Mouse (Mus musculus) brain, adult 2 months (tissue): ENCODE measurements at regions not wholly inside any gene's neighbourhood (a gene's known extent, or its start where the extent isn't known, plus 50 kb on each side); places are given as distances from the start of the nearest gene placed in this dataset.
A peak's percentile ranks its signal among the peaks of the same experiment; 100 is the strongest.

Experiments used
- DNase-seq: peaks from one replicate; pipeline ENCODE4 v3.0.0; 2011; ENCODE audit warnings: low read depth, low spot score

- DNase-seq: peak; percentile 66
These were observed 278.2 kb upstream of the Castor2 start for GRCm38 (mm10) chr5:133821273-133821672.

- DNase-seq: peak; percentile 24
These were observed 284.0 kb upstream of the Castor2 start for GRCm38 (mm10) chr5:133815462-133815861.

GRCm38 (mm10) chr5:133814436-133814835, 285.1 kb upstream of the Castor2 start:
- DNase-seq: peak; percentile 51

DNA sequence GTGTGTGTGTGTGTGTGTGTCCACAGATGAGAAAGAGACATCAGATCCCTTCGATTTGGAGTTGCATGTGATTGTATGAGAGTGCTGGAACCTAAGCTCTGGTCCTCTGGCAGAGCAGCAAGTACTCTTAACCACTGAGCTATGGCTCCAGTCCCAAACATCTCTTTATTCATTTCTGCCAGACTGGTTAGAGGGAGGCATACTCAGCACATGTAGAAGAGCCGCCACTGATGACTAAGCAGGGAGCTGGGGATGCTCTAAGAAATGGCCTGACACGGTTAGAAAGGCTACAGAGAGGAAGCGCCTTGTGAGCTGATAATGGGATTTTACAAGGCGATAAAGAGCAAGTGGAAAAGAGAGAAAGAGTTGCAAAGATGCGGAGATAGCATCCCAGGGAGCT, 287.3 kb upstream of the Castor2 start:
- peak; percentile 63 for DNase-seq

DNA sequence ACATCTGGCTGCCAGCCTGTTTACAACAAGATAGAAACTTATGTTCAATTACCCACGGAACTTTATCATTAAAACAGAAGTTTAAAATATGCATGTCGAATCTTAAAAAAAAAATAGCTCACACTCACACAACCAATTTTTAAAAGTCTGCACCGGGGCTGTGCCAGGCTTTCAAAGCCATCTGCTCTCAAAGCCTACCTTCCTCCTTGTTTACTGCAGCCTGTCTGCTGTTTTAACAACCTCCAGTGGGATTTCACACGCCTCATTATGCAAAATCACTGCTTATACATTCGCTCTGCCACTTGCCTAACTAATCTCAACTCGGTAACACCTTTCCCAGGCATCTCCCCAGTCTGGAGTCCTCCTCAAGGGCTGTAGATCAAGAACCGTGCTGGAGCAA, 292.6 kb upstream of the Castor2 start:
- DNase-seq: peak; percentile 75

- peak; percentile 27 for DNase-seq
These were observed 297.5 kb upstream of the Castor2 start for GRCm38 (mm10) chr5:133802001-133802400.

- peak; percentile 63 for DNase-seq
These were observed 303.9 kb upstream of the Castor2 start for GRCm38 (mm10) chr5:133795638-133796037.

DNA sequence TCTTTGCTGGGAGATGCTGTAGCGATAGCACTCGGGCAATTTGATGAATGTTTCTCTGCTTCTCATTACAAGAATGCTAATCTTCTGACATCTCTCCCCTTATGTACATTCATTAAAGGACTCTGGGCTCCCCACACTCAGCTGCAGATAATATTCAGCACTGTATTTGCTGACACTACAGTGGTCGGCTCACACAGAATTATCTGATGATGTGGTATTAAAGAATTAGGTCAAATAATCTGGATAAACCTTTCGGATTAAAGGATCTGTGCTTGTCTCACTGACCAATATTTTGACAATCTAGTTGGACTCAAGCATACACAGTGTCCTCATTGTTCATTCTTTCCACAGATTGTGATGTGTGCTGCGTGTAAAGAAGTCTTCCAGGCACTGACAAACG, 308.8 kb upstream of the Castor2 start:
- DNase-seq: no peak

- no peak for DNase-seq
These were observed 311.5 kb upstream of the Castor2 start for GRCm38 (mm10) chr5:133788006-133788405.

GRCm38 (mm10) chr5:133787491-133787890, 312.0 kb upstream of the Castor2 start:
- DNase-seq: no peak

GRCm38 (mm10) chr5:133776591-133776990, 322.9 kb upstream of the Castor2 start:
- peak; percentile 27 for DNase-seq

DNA sequence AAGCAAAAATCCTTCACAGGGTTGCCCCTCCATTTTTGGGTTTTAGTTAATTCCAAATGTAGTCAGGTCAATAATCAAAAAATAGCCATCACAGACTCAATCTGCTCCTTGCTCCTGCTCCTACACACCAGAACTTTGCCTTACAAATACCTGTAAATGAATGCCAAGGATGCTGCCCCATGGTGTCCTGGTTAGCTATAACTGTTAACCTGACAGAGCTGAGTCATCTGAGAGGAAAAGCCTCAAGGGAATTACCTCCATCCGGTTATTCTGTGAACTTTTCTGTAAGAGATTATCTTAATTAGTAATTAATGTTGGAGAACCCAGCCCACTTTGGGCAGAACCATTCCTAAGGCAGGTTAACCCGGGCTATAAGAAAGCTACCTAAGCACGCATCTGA, 325.4 kb upstream of the Castor2 start:
- no peak for DNase-seq

DNA sequence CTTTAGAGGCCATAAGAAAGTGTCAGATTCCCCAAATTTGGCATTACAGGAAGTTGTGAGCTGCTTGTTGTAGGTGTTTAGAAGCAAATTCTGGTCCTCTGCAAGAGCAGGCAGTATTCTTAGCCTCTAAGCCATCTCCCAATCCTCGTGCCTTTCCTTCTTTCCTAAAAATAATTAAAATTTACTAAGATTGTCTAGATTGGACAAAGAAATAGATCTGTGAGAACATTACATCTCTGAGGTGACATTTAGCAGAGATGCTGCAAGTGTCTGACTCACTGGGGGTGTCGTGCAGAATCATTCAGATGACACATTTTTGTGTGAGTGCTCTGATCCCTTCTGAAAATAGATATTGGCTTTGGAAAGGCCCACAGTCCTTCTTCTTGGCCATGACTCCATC, 330.7 kb upstream of the Castor2 start:
- peak; percentile 81 for DNase-seq

- peak; percentile 82 for DNase-seq
These were observed 341.7 kb upstream of the Castor2 start for GRCm38 (mm10) chr5:133757817-133758216.

- peak; percentile 12 for DNase-seq
These were observed 345.3 kb upstream of the Castor2 start for GRCm38 (mm10) chr5:133754180-133754579.

DNA sequence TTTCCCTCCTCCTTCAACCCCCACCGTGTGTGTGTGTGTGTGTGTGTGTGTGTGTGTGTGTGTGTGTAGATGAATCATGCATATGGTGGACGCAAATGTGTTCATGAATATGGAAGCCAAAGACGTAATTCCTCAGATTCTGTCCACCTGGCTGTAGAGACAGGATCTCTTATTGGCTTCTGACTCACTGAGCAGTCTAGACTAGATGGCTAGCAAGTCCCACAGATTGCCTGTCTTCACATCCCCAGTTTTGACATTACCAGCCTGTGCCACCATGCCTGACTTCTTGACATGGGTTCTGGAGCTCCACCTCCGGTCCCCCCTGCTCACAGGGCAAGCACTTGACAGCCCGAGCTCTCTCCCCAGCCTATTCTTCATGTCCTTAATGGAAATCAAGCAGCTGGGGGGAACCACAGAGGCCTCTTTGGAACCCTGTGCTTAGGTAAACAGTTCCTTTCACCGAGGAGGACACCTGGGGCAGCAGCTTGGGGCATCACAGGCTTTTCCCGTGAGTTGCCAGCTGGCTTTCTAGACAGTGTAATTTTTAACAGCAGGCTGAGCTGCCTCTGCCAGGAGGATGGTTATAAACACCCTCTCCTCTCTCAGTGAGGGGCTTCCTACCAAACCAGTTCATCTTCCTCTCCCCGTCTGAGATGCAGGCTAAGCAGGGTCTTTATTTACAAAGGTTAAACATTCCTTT, 345.9 kb upstream of the Castor2 start:
- peak; percentile 71 for DNase-seq

- DNase-seq: peak; percentile 73
These were observed 352.6 kb upstream of the Castor2 start for GRCm38 (mm10) chr5:133746960-133747359.

DNA sequence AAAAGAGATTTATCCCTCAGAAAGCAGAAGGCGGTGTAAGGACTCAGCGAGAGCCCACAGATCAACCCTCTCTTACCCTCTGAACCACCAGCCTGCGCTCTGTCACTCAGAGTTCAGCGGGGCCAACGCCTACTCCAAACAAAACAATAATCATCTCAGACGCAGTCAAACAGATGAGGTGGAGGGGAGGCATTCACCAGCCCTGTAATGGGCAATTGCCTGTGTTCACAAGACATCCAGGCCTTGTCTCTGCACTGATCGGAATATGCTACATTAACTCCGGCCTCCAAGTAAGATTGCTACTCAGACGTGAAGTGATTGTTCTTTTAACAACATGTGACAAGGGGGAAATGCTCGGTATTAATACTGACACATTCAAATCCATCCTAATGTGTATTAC, 353.1 kb upstream of the Castor2 start:
- DNase-seq: no peak

- DNase-seq: no peak
These were observed 355.4 kb upstream of the Castor2 start for GRCm38 (mm10) chr5:133744136-133744535.

- DNase-seq: no peak
These were observed 355.9 kb upstream of the Castor2 start for GRCm38 (mm10) chr5:133743606-133744005.

DNA sequence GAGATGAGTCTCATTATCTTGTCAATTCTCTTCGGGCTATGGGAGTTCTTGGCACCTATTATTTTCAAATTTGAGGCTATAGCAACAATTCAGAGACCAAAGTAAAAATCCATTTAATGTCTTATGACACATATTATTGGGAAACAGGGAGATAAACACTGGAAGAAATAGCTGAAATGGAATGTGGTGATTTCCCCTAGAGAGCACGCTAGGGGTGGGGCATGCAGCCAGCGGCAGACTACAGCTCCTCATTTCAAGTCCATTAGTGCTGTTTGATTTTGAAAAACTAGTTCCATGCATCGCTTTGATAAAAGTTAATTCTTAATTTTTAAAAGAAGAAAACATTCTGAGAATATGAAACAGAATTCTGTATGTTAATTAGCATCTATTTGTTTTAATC, 367.6 kb upstream of the Castor2 start:
- no peak for DNase-seq

- peak; percentile 34 for DNase-seq
These were observed 381.1 kb upstream of the Castor2 start for GRCm38 (mm10) chr5:133718187-133719078.

- no peak for DNase-seq
These were observed 383.7 kb upstream of the Castor2 start for GRCm38 (mm10) chr5:133715830-133716229.
